Mouse (Mus musculus) heart, postnatal 0 days (tissue): Measurements from ENCODE around the gene Tdrd7. TPM values are rescaled to one million over a fixed set of nuclear protein-coding genes. Genes with fewer than 3 reads are reported as not detected.

ENCODE experiments used
- ATAC-seq: fragments of 200-750 bp; cut with Nextera tagmentation; 2 replicates; pipeline ENCODE4 v1.8.0; 2017; ENCODE audit warnings: low read depth, moderate number of reproducible peaks, moderate library complexity; ENCODE audit not compliant: insufficient read depth
- DNase-seq: peaks from one replicate; pipeline ENCODE4 v3.0.0-alpha.2; 2016; ENCODE audit warnings: low spot score
- H3K27ac ChIP-seq: fragments of 300-500 bp; sonication (generic); 2 replicates; pipeline ENCODE4 v1.5.1; 2014; ENCODE audit warnings: low read depth, mild to moderate bottlenecking
- H3K27me3 ChIP-seq: fragments of 300-500 bp; sonication (generic); 2 replicates; pipeline ENCODE4 v1.6.1; 2014; ENCODE audit warnings: low read length, mixed read lengths; ENCODE audit not compliant: control insufficient read depth, insufficient read depth
- H3K36me3 ChIP-seq: fragments of 300-500 bp; sonication (generic); replicated peaks from 2 replicates; pipeline ENCODE4 v1.6.1; 2014; ENCODE audit warnings: low read length, mixed read lengths; ENCODE audit not compliant: control insufficient read depth, insufficient read depth
- H3K4me1 ChIP-seq: fragments of 300-500 bp; sonication (generic); 2 replicates; pipeline ENCODE4 v1.6.1; 2014; ENCODE audit warnings: antibody characterized with exemption; ENCODE audit not compliant: control insufficient read depth, insufficient read depth
- H3K4me2 ChIP-seq: fragments of 300-500 bp; sonication (generic); 2 replicates; pipeline ENCODE4 v1.6.1; 2014; ENCODE audit warnings: low read depth, mild to moderate bottlenecking, low read length, moderate library complexity
- H3K4me3 ChIP-seq: fragments of 300-500 bp; sonication (generic); 2 replicates; pipeline ENCODE4 v1.5.1; 2014; ENCODE audit warnings: low read depth, low read length
- H3K9ac ChIP-seq: fragments of 300-500 bp; sonication (generic); replicated peaks from 2 replicates; pipeline ENCODE4 v1.6.1; 2014; ENCODE audit warnings: low read depth, low read length, mixed read lengths
- H3K9me3 ChIP-seq: fragments of 300-500 bp; sonication (generic); replicated peaks from 2 replicates; pipeline ENCODE4 v1.6.1; 2016; ENCODE audit warnings: low read length; ENCODE audit not compliant: control insufficient read depth
- CTCF ChIP-seq: IDR thresholded peaks from 2 replicates; pipeline ENCODE4 v1.5.1; 2016; ENCODE audit warnings: antibody characterized with exemption, control low read depth, low read depth
- EP300 ChIP-seq: IDR thresholded peaks from 2 replicates; pipeline ENCODE4 v1.6.1; 2016; ENCODE audit warnings: antibody characterized with exemption, low read depth
- WGBS: fragments of 180-500 bp; shearing (Covaris S2); extraction: QIAGEN DNeasy Blood & Tissue Kit; methylation state at CpG from one replicate; pipeline ENCODE4 v1.1.7; 2014; 5-methylcytosine and 5-hydroxymethylcytosine counted together
- polyA plus RNA-seq: library from polyadenylated mRNA; unstranded; fragments of >200 nt; fragmentation: Nextera tagmentation; extraction: Ambion mirVana; gene quantifications from 2 replicates; pipeline ENCODE4 v1.2.1, GENCODE M21; 2015
- total RNA-seq: library from RNA; depleted of rRNA; stranded (reverse); fragments of >200 nt; gene quantifications from 2 replicates; pipeline ENCODE4 v1.2.3, GENCODE M21; 2014; ENCODE audit warnings: low replicate concordance

Gene Tdrd7
- total and polyA plus RNA-seq, 2 experiments from 2014 or later = 17.3 to 45.8 TPM

DNA sequence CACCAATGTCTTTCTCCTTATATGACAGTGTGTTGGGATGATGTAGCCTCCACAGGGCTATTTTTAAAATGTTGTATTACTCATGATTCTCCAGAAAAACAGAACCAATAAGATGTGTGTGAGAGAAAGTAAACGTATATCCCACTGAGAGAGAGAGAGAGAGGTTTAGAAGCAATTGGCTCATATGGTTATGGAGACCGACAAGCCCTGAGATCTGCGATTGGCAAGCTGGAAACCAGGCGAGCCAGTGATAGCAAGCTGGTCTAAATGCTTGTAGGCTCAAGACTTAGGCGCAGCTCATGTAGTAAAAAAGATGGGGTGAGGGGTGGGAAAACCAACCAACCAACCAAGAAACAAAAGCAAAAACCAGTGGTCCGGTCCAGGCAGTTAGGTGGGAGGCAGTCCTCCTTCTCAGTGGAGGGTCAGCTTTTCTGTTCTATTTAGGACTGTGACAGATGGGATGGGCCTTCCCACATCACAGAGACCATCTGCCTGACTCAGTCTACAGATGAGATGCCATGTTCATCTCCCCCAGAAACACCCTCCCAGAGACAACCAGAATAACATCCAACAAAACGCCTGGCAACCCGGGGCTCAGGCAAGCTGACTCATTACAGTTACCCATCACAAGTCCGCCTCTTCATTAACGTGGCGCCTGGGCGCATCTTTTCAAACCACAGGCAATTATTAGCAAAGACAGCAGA, 96.3 kb downstream of the Tdrd7 start:
- ATAC-seq = no peak
- peaks cover 21% of the 10 kb centered on the region for H3K36me3 ChIP-seq
- H3K27me3 ChIP-seq = no peaks in the 10 kb centered on the region
- peaks cover 7% of the 10 kb centered on the region; the same call in 1 of the 2 replicates for H3K9me3 ChIP-seq
- H3K4me3 ChIP-seq = no peak overlapping the region
- H3K27ac ChIP-seq = no peak overlapping the region
- H3K4me2 ChIP-seq = no peak overlapping the region
- 84% methylated on average over 12 of the region's 12 CpGs for WGBS
- H3K9ac ChIP-seq = no peak overlapping the region
- no peak for DNase-seq
- TF ChIP-seq CTCF = no peak
- no peak for TF ChIP-seq EP300
- H3K4me1 ChIP-seq = peaks cover 39% of the 10 kb centered on the region

DNA sequence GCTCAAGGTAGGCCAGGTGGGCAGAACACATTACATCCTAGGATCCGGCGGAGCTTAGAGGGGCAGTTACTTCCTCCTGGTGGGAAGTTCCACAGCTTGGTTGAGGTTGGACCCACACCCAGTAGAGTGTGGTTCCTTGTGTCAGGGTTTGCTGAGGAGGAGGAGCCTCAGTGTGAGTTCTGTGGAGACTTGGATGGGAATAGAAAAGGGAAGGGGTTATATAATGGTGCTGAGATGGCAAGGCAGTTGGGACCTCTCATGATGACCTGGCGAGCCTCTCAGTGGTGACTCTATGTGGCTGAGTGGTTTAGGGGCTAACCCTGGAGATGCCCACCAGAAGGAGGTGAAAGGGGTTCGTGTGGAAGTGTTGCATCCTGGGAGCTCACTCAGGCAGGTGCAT, 98.7 kb downstream of the Tdrd7 start:
- Histone ChIP-seq H3K4me2 (no peak overlapping the region), H3K4me3 (no peak overlapping the region), H3K9me3 (no peaks in the 10 kb centered on the region), H3K36me3 (peaks cover 14% of the 10 kb centered on the region), H3K27me3 (no peaks in the 10 kb centered on the region), H3K9ac (no peak overlapping the region), H3K27ac (peak overlapping the region; percentile 90), H3K4me1 (peaks cover 59% of the 10 kb centered on the region)
- WGBS = 72% methylated on average over 4 of the region's 4 CpGs
- no peak for ATAC-seq
- TF ChIP-seq CTCF (no peak), EP300 (no peak)
- no peak for DNase-seq

- DNase-seq = peak; percentile 50
- 7% methylated on average over 8 of the region's 8 CpGs for WGBS
- no peak overlapping the region for H3K4me3 ChIP-seq
- TF ChIP-seq EP300 = 0 out of 2 replicates have a peak, but pooled peaks have one; percentile 37
- no peak for TF ChIP-seq CTCF
- H3K9me3 ChIP-seq = no peaks in the 10 kb centered on the region
- ATAC-seq = peak; percentile 70
- peaks cover 56% of the 10 kb centered on the region for H3K4me1 ChIP-seq
- H3K27me3 ChIP-seq = no peaks in the 10 kb centered on the region
- H3K27ac ChIP-seq = peak overlapping the region; percentile 90
- peak overlapping the region; percentile 26; the same call in 1 of the 2 replicates for H3K4me2 ChIP-seq
- peaks cover 14% of the 10 kb centered on the region for H3K36me3 ChIP-seq
- H3K9ac ChIP-seq = peak overlapping the region; percentile 11; the same call in 1 of the 2 replicates
These were observed 99.1 kb downstream of the Tdrd7 start for GRCm38 (mm10) chr4:46064263-46064662.

GRCm38 (mm10) chr4:46064961-46065360, 99.8 kb downstream of the Tdrd7 start:
- DNase-seq (peak; percentile 67), ATAC-seq (peak; percentile 66)
- H3K4me3 ChIP-seq = no peak overlapping the region
- H3K36me3 ChIP-seq = peaks cover 15% of the 10 kb centered on the region
- peak overlapping the region; percentile 90 for H3K27ac ChIP-seq
- H3K9ac ChIP-seq = peak overlapping the region; percentile 11; the same call in 1 of the 2 replicates
- H3K27me3 ChIP-seq = no peaks in the 10 kb centered on the region
- TF ChIP-seq CTCF = no peak
- TF ChIP-seq EP300 = no peak; the same call in 1 of the 2 replicates
- peak overlapping the region; percentile 26; the same call in 1 of the 2 replicates for H3K4me2 ChIP-seq
- no peaks in the 10 kb centered on the region for H3K9me3 ChIP-seq
- 32% methylated on average over 3 of the region's 3 CpGs for WGBS
- H3K4me1 ChIP-seq = peaks cover 51% of the 10 kb centered on the region

GRCm38 (mm10) chr4:46065695-46066340, 100.7 kb downstream of the Tdrd7 start:
- Histone ChIP-seq H3K4me1 (peaks cover 44% of the 10 kb centered on the region), H3K36me3 (peaks cover 20% of the 10 kb centered on the region), H3K4me3 (no peak overlapping the region), H3K27ac (peak overlapping the region; percentile 90), H3K27me3 (no peaks in the 10 kb centered on the region), H3K4me2 (no peak overlapping the region), H3K9ac (no peak overlapping the region), H3K9me3 (no peaks in the 10 kb centered on the region)
- ATAC-seq (peak; percentile 59), DNase-seq (peak; percentile 67)
- TF ChIP-seq CTCF (no peak), EP300 (no peak)
- 16% methylated on average over 8 of the region's 8 CpGs for WGBS
